Mouse (Mus musculus): Measurements from ENCODE around the gene Tnfrsf9. TPM values are rescaled to one million over a fixed set of nuclear protein-coding genes. Genes with fewer than 3 reads are reported as not detected.

Gene Tnfrsf9
- polyA plus RNA-seq (2011; ENCODE audit: insufficient read depth, insufficient read length, low replicate concordance, missing spikeins) = not detected in 2 replicates

DNA sequence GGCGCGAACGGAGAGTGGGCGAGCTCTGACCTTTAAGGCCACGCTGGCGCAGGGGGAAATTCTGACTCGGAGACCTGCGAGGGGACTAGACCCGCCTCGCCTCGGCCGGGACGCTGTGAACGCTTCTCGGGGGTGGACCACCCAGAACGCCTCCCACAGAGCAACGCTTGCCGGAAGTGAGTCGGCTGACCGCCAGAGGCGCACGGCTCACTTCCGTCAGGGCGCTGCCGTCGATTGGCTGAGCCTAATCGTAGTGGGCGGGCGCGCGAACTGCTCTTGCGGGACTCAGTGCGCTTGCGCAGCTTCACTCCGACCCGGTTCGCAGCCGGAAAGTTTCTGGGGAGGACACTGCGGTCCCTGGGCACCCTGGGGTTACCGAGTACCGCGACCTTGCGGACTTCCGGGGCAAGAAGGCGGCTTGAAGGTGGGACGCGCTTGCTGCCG, at the start of gene Tnfrsf9, which contains the start of gene Park7:
Tnfrsf9 (plus strand) TSS at position 273 of the 444 bp plus-strand sequence.
Park7 (minus strand) TSS at position 148 of the 444 bp plus-strand sequence.
- H3K4me3 ChIP-seq (replicated peaks; ENCODE audit: control insufficient read depth, low read depth, low read length) = peak within 1 kb of the TSS; percentile 83
- peaks cover 11% of the 10 kb centered on the region; the same call in 1 of the 2 replicates for H3K4me1 ChIP-seq (ENCODE audit: control insufficient read depth, insufficient read depth, low read length)
- WGBS = under 1% methylated on average over 48 of the region's 48 CpGs
- H3K27ac ChIP-seq (ENCODE audit: control insufficient read depth, insufficient read depth, low read depth, low read length, poor library complexity) = peak within 1 kb of the TSS; percentile 95
- TF ChIP-seq CTCF (IDR thresholded peaks at IDR 0.05; ENCODE audit: control insufficient read depth, insufficient read depth, low read length) (peak; percentile 70), POLR2A (IDR thresholded peaks at IDR 0.05; ENCODE audit: borderline replicate concordance, control insufficient read depth, low read depth, low read length) (peak; percentile 86; the same call in 1 of the 2 replicates)

DNA sequence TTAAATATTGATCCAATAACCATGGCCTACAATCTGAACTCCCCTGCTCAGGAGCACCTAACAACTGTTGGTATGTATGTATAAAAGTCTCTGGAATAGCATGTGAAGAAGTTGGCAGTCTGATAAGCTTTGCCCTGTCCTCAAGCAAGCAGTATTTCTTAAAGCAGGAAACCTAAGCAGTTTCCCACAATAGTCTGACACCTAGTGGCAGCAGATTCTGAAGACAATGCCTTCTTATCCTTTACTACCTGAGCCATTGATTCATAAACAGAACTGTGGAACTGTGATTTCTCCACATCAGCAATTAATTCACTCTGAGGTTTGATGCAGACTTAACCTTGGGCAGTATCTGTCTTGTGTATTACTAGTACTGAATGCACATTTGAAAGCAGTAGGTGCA, 49.0 kb upstream of the Tnfrsf9 start:
- Histone ChIP-seq H3K4me1 (ENCODE audit: control insufficient read depth, insufficient read depth, low read length) (no peaks in the 10 kb centered on the region; the same call in 1 of the 2 replicates), H3K27ac (ENCODE audit: control insufficient read depth, insufficient read depth, low read depth, low read length, poor library complexity) (no peak overlapping the region), H3K4me3 (replicated peaks; ENCODE audit: control insufficient read depth, low read depth, low read length) (no peak overlapping the region)
- TF ChIP-seq POLR2A (IDR thresholded peaks at IDR 0.05; ENCODE audit: borderline replicate concordance, control insufficient read depth, low read depth, low read length) = no peak
- no peak for TF ChIP-seq CTCF (IDR thresholded peaks at IDR 0.05; ENCODE audit: control insufficient read depth, insufficient read depth, low read length)

DNA sequence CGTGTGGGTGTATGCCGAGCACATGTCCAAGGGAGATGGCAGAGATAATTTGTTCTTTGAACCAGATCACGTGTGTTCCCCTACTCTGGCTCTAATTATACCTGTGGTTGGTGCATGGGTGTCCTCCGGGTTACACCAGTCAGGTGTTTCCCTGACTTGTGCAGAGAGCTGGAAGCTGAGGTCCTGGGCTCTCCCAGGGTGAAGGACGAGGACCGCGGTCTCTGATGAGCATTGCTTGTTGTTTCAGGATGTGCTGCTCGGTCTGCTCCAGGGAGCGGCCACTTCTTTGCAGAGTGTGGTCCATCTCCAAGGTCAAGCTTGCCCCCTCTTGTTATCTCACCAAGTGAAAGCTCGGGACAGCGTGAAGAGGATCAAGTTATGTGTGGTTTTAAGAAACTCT, 48.3 kb upstream of the Tnfrsf9 start:
- H3K4me3 ChIP-seq (replicated peaks; ENCODE audit: control insufficient read depth, low read depth, low read length) = no peak overlapping the region
- no peaks in the 10 kb centered on the region; the same call in 1 of the 2 replicates for H3K4me1 ChIP-seq (ENCODE audit: control insufficient read depth, insufficient read depth, low read length)
- TF ChIP-seq CTCF (IDR thresholded peaks at IDR 0.05; ENCODE audit: control insufficient read depth, insufficient read depth, low read length) (no peak), POLR2A (IDR thresholded peaks at IDR 0.05; ENCODE audit: borderline replicate concordance, control insufficient read depth, low read depth, low read length) (no peak)
- 80% methylated on average over 11 of the region's 11 CpGs for WGBS
- no peak overlapping the region for H3K27ac ChIP-seq (ENCODE audit: control insufficient read depth, insufficient read depth, low read depth, low read length, poor library complexity)

DNA sequence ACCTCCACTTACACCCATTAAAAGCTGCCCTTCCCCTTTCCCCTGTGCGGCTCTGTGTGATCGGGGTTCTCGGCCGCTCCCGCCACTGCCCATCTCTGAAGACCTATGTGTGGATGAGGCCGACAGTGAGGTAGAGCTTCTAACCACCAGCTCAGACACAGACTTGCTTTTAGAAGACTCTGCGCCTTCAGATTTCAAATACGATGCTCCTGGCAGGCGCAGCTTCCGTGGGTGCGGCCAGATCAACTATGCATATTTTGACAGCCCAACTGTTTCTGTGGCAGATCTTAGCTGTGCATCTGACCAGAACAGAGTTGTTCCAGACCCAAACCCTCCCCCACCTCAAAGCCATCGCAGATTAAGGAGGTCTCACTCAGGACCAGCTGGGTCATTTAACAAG, 47.9 kb upstream of the Tnfrsf9 start:
- Histone ChIP-seq H3K4me3 (replicated peaks; ENCODE audit: control insufficient read depth, low read depth, low read length) (no peak overlapping the region), H3K27ac (ENCODE audit: control insufficient read depth, insufficient read depth, low read depth, low read length, poor library complexity) (no peak overlapping the region), H3K4me1 (ENCODE audit: control insufficient read depth, insufficient read depth, low read length) (no peaks in the 10 kb centered on the region; the same call in 1 of the 2 replicates)
- no peak for TF ChIP-seq CTCF (IDR thresholded peaks at IDR 0.05; ENCODE audit: control insufficient read depth, insufficient read depth, low read length)
- no peak for TF ChIP-seq POLR2A (IDR thresholded peaks at IDR 0.05; ENCODE audit: borderline replicate concordance, control insufficient read depth, low read depth, low read length)
- WGBS = 88% methylated on average over 11 of the region's 12 CpGs

DNA sequence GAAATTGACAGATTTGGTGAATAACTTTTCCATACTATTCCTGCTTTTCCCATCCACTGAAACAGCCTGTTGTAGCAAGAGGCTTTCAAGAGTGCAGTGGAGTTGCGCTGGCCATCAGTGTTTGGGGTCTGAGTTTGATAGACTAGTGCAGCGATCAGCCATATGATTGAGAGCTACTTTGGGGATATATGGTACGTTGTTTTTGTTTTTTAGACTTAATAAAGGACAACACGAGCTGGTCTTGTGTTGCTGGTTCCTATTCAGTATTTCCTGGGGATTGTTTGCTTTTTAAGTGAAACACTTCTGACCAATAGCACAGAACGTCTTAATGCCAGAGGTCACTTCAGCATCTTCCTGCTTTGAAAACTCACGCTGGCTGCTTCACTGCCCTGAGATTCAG, 46.2 kb upstream of the Tnfrsf9 start:
- 79% methylated on average over 6 of the region's 6 CpGs for WGBS

DNA sequence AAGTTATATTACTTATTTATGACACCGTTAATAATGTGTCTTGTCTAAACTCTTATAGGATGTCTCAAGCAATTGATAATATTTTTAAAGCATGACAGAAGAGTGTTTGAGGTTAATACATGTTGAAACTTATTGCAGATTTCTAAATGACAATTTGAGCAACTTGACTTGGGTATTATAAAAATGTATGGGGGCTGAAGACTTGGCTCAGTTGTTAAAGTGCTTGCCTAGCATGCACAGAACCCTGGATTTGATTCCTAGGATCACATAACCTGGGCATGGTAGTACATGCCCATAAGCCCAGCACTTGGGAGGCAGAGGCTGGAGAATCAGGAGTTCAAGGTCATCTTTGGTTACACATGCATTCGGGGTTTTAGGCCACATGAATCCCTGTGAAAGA, 45.5 kb upstream of the Tnfrsf9 start:
- Histone ChIP-seq H3K27ac (ENCODE audit: control insufficient read depth, insufficient read depth, low read depth, low read length, poor library complexity) (no peak overlapping the region), H3K4me1 (ENCODE audit: control insufficient read depth, insufficient read depth, low read length) (no peaks in the 10 kb centered on the region), H3K4me3 (replicated peaks; ENCODE audit: control insufficient read depth, low read depth, low read length) (no peak overlapping the region)
- 80% methylated on average over 2 of the region's 2 CpGs for WGBS
- TF ChIP-seq POLR2A (IDR thresholded peaks at IDR 0.05; ENCODE audit: borderline replicate concordance, control insufficient read depth, low read depth, low read length) (no peak), CTCF (IDR thresholded peaks at IDR 0.05; ENCODE audit: control insufficient read depth, insufficient read depth, low read length) (no peak)

More for the DNA sequence above, 46.2 kb upstream of the Tnfrsf9 start:
- H3K4me1 ChIP-seq (ENCODE audit: control insufficient read depth, insufficient read depth, low read length) = no peaks in the 10 kb centered on the region
- TF ChIP-seq CTCF (IDR thresholded peaks at IDR 0.05; ENCODE audit: control insufficient read depth, insufficient read depth, low read length) (no peak), POLR2A (IDR thresholded peaks at IDR 0.05; ENCODE audit: borderline replicate concordance, control insufficient read depth, low read depth, low read length) (no peak)
- no peak overlapping the region for H3K27ac ChIP-seq (ENCODE audit: control insufficient read depth, insufficient read depth, low read depth, low read length, poor library complexity)
- no peak overlapping the region for H3K4me3 ChIP-seq (replicated peaks; ENCODE audit: control insufficient read depth, low read depth, low read length)

DNA sequence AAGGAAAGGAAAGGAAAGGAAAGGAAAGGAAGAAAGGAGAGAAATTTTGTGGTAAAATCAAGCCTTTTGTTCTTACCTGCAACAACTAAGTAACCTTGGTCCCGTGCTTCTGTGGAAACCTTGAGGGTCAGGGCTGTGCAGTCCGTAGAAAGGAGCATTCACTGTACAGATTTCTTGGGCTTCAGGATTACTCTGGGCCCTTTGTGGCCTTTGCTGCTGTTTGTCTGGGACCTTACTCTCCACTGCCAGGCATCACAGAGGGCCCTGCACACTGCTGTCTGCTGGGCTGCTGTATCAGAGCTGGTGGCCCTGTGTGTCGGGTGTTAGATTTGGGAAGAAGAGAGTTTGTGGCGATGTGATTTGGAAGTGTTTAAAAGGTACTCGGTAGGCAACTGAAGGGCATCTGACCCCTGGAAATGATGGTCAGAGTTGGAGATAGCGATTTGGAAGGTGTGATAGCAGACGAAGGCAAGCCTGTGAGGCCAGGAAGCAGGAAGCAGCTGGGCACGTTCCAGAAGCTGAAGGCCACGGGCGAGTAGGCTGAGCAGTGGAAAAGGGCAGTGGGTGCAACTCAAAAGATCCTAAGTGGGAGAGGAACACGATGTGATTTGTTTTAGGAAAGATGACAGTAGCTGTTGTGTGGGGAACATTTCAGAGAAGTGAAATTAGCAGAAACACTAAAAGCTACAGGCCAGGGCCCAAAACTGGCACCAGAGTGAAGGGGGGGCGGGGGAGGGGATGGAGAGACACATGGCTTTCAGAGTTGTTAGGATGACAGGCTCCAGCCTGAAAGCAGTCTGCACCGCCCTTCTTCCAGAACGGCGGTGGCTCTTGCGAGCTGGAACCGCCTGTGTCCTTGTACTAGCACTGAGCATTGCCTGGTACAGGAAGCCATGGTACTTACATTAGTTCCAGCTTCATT, 44.8 kb upstream of the Tnfrsf9 start:
- WGBS = 50% methylated on average over 17 of the region's 17 CpGs
- H3K27ac ChIP-seq (ENCODE audit: control insufficient read depth, insufficient read depth, low read depth, low read length, poor library complexity) = no peak overlapping the region
- no peaks in the 10 kb centered on the region; the same call in 1 of the 2 replicates for H3K4me1 ChIP-seq (ENCODE audit: control insufficient read depth, insufficient read depth, low read length)
- no peak for TF ChIP-seq CTCF (IDR thresholded peaks at IDR 0.05; ENCODE audit: control insufficient read depth, insufficient read depth, low read length)
- no peak for TF ChIP-seq POLR2A (IDR thresholded peaks at IDR 0.05; ENCODE audit: borderline replicate concordance, control insufficient read depth, low read depth, low read length)
- no peak overlapping the region for H3K4me3 ChIP-seq (replicated peaks; ENCODE audit: control insufficient read depth, low read depth, low read length)

DNA sequence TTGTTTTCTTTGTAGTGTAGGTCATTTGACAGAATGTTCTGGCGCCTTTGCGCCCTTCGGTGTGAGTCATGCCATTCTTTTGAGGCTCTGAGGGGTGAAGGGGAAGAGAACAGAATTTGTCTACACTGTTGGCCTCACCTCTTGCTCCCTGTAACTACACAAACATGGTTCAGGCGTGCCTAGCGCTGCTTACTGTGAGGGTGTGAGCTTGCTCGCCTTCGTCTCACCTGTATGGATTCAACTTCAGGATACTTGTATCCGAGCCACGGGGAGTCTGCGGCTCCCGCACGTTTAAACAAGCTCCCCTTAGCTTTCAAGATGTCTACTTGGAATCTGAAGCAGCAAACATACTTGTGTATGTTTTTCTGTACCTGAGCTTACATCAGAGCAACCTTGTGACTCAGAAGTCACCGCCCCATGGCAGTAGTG, 43.4 kb upstream of the Tnfrsf9 start:
- 90% methylated on average over 13 of the region's 13 CpGs for WGBS
- H3K4me1 ChIP-seq (ENCODE audit: control insufficient read depth, insufficient read depth, low read length) = no peaks in the 10 kb centered on the region; the same call in 1 of the 2 replicates
- no peak overlapping the region for H3K4me3 ChIP-seq (replicated peaks; ENCODE audit: control insufficient read depth, low read depth, low read length)
- TF ChIP-seq CTCF (IDR thresholded peaks at IDR 0.05; ENCODE audit: control insufficient read depth, insufficient read depth, low read length) (no peak), POLR2A (IDR thresholded peaks at IDR 0.05; ENCODE audit: borderline replicate concordance, control insufficient read depth, low read depth, low read length) (no peak)
- H3K27ac ChIP-seq (ENCODE audit: control insufficient read depth, insufficient read depth, low read depth, low read length, poor library complexity) = no peak overlapping the region

Data from bone marrow, adult 2 months (tissue).